Mouse (Mus musculus) kidney, postnatal 10 days (tissue): Measurements from ENCODE around the gene Rexo2.
"Not testable (repeated sequence)": the region's sequence is repeated elsewhere in the genome, so short reads cannot be mapped to it uniquely, and the experiment has no call there.

Source experiments
- DNase-seq: peaks from one replicate; pipeline ENCODE4 v3.0.0; 2021; ENCODE audit warnings: mixed read lengths

The Rexo2 gene

GRCm38 (mm10) chr9:48472441-48473025 is 7.9 kb downstream of the Rexo2 start:
- DNase-seq: no peak

GRCm38 (mm10) chr9:48467471-48467870 is 13.0 kb downstream of the Rexo2 start:
- DNase-seq: not testable (repeated sequence)

GRCm38 (mm10) chr9:48466804-48467203 is 13.6 kb downstream of the Rexo2 start:
- DNase-seq: peak; percentile 83

- DNase-seq: no peak
These were observed 14.8 kb downstream of the Rexo2 start for GRCm38 (mm10) chr9:48465671-48466070.

- no peak for DNase-seq
These were observed 18.9 kb downstream of the Rexo2 start for GRCm38 (mm10) chr9:48461545-48461944.

DNA sequence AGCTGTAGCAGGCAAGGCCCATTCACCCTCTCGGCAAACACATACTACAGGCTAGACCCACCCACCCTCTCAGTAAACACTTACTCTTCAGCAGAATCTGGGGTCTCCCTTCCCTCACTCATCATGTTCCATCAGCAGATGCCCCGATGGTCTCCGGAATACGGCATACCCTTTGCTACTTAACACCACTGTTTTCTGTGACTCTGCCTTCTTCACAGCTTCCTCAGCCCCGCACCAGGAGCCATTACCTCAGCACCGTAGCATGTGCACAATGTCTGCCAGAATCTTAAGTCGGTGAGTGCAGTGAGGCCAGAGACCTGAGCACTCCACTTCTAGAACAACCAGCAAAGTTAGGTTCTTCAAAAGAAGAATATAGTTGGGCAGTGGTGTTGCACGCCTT is 19.7 kb downstream of the Rexo2 start:
- no peak for DNase-seq

DNA sequence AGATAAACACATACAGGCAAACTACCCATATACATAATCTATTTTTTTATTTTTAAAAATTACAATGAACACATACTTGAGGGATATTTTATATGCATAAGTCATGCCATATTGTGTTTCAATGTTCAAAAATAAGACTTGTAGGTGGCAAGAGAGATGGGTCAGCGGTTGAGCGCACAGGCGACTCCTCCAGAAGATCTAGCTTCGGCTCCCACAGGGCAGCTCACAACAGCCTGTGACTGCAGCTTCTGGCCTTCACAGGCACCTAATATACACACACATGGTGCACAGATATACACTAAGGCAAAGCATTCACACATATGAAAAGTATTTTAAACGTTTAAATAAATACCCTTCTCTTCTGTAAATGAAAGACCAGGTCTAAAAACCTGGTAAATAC is 21.0 kb downstream of the Rexo2 start:
- DNase-seq: no peak

- DNase-seq: no peak
These were observed 21.5 kb downstream of the Rexo2 start for GRCm38 (mm10) chr9:48458879-48459278.

GRCm38 (mm10) chr9:48455961-48456360 is 24.5 kb downstream of the Rexo2 start:
- DNase-seq: no peak

- no peak for DNase-seq
These were observed 30.4 kb downstream of the Rexo2 start for GRCm38 (mm10) chr9:48450066-48450465.

DNA sequence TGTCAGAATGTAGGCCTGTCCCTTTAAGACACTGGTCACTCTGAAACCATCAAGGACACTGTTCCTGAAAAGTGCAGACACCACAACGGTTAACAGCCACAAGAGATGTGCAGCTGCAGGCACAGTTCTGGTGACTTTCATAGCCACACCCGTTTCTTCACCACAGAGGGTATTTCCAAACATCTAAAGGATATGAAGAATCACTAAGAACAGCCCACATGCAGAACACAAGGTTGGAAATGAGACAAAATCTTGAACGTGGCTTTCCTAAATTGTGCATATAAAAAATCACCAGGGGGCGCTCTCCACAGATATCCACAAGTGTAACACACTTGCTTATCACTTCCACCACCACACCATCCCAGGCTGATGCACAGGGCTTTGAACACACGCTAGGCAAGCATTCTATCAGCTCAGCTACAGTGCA is 32.6 kb downstream of the Rexo2 start:
- DNase-seq: peak; percentile 46

GRCm38 (mm10) chr9:48444821-48445220 is 35.6 kb downstream of the Rexo2 start:
- DNase-seq: no peak

DNA sequence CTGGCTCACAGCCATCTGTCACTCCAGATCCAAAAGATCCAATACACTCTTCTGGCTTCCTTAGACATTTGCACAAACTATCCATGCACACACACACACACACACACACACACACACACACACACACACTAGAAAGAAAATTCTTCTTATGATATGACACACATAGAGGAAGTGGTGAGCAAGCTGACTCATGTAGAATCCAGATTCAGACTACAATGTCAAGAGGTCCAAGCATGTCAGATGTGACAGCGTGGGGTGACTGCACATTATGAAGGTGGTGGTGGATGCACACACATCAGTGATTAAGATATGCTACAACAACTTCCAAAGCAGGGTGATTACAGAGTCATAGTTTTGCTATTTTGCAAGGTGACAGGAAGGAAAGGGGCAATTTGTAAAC is 36.5 kb downstream of the Rexo2 start:
- no peak for DNase-seq

GRCm38 (mm10) chr9:48432449-48432848 is 48.0 kb downstream of the Rexo2 start:
- DNase-seq: no peak

DNA sequence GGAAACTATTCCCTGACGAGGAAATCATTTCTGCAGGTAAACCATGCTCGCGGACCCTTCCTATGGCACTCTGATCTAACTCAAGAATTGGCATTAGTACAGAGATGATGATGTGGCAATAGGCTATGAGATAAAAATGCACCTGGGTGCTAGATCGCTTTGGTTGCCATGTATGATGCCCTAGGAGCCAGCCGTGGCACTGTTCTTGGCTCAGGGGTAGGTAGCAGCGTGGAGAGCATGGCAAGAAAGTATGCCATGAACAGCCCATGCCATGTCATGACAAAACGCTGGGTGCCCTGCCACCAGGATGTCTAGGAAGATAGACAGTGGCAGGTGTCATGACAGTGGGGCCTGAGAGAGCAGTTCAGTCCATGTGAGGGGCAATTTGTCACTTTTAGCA is 53.2 kb downstream of the Rexo2 start:
- DNase-seq: no peak

GRCm38 (mm10) chr9:48423256-48423655 is 57.2 kb downstream of the Rexo2 start:
- no peak for DNase-seq

DNA sequence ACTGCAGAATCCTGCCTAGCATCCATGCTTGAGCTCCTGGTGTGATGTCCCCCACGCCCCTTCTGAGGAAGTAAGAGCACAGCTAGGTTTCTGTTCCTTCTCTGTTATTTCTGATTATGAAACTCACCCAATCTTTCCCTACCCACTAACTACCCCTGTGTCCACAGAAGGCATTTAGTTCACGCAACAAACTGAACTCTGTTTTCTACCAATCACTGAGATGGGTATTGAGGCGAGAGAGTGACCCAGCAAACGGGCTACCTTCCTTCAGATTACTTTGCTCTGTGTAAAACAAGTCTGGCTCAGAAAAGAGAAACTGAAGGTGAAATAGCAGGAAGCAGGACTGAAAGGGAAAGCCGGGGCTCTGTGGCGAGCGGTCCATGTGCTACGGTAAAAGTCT is 58.0 kb downstream of the Rexo2 start:
- no peak for DNase-seq

GRCm38 (mm10) chr9:48421561-48421960 is 58.9 kb downstream of the Rexo2 start:
- no peak for DNase-seq

- no peak for DNase-seq
These were observed 59.4 kb downstream of the Rexo2 start for GRCm38 (mm10) chr9:48421029-48421428.

DNA sequence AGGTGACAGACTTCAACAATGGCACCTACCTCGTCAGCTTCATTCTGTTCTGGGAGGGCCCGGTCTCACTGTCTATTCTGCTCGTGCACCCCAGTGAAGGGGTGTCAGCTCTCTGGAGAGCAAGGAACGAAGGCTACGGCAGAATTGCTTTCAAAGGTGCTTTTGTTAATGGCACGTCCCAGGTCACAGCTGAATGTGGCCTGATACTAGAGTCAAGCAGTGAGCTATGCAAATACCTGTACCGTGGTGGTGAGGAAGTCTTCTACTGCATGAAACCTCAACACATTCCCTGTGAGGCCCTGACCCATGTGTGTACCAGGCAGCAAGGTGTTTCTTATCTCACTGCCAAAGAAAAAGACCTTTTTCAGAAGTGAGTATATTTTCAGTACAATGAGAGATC is 60.0 kb downstream of the Rexo2 start:
- DNase-seq: no peak

- DNase-seq: no peak
These were observed 61.6 kb downstream of the Rexo2 start for GRCm38 (mm10) chr9:48418829-48419228.
